Mouse (Mus musculus) liver, embryonic 14.5 days (tissue): ENCODE data around the gene Stk38.

Source experiments
- CTCF ChIP-seq: IDR thresholded peaks from 2 replicates; pipeline ENCODE4 v1.5.1; 2016; ENCODE audit warnings: antibody characterized with exemption, low read depth, control low read depth
- EP300 ChIP-seq: IDR thresholded peaks from 2 replicates; pipeline ENCODE4 v1.6.1; 2016; ENCODE audit warnings: antibody characterized with exemption, low read depth

DNA sequence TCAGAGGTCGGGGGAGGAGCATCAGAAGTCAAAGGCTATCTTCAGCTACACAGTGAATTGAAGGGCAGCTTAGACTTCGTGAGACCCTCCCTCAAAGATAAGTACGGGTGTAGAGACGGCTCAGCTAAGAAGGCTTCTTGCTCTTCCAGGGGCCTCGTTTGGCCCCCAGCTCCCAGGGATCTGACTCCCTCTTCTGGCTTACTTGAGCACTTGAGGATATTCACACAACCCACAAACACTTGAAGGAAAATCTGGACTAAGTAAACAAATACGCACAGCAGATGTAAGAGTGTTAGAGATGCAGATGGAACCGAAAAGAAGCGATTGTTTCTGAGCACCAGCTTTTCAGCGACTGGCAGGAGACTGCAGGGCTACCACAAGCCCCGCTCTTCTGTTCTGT is 47.2 kb downstream of the Stk38 start:
- TF ChIP-seq EP300, result no peak
- no peak for TF ChIP-seq CTCF
